Mouse (Mus musculus) splenic B cell, adult 2 months (primary cell): ENCODE results near the gene Rab29.
"Not testable (repeated sequence)": the region's sequence is repeated elsewhere in the genome, so short reads cannot be mapped to it uniquely, and the experiment has no call there.

Experiments
- DNase-seq: peaks from one replicate; pipeline ENCODE4 v3.0.0-alpha.2; 2011; ENCODE audit warnings: low read depth, low spot score
- H3K27me3 ChIP-seq: 2 replicates; pipeline ENCODE4 v1.6.1; 2012; ENCODE audit warnings: mild to moderate bottlenecking, low read length, moderate library complexity, mixed read lengths; ENCODE audit not compliant: control insufficient read depth, poor library complexity, insufficient read depth, severe bottlenecking
- H3K36me3 ChIP-seq: 2 replicates; pipeline ENCODE4 v1.6.1; 2012; ENCODE audit warnings: mild to moderate bottlenecking, low read length, moderate library complexity, mixed read lengths; ENCODE audit not compliant: control insufficient read depth, poor library complexity, insufficient read depth, severe bottlenecking

Gene Rab29

GRCm38 (mm10) chr1:131867093-131867945 lies at the start of gene Rab29:
TSS of gene Rab29 (plus strand) at chr1:131867224.
- H3K27me3 ChIP-seq, result no peaks in the 10 kb centered on the region
- peaks cover 3% of the 10 kb centered on the region; the same call in 1 of the 2 replicates for H3K36me3 ChIP-seq
- peak; percentile 95 for DNase-seq

DNA sequence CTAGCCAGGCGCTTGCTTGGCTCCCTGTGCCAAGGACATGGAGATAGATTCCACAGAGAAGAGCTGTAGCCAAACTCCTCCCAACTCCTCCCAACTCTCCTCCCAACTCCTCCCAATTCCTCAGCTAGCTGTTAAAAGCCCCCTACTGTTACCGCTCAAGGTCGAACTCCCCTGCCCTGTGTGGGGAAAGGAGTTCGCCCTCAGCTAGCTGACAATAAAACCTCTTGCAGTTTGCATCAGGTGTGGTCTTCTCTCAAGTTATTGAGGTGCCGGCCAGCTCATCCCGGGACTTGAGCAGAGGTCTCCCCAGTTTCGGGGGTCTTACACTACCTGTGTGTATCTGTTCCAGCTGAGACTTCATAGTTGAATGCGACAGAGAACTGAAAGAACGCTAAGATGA lies 46.7 kb upstream of the Rab29 start:
- not testable (repeated sequence) for H3K36me3 ChIP-seq, H3K27me3 ChIP-seq, DNase-seq

DNA sequence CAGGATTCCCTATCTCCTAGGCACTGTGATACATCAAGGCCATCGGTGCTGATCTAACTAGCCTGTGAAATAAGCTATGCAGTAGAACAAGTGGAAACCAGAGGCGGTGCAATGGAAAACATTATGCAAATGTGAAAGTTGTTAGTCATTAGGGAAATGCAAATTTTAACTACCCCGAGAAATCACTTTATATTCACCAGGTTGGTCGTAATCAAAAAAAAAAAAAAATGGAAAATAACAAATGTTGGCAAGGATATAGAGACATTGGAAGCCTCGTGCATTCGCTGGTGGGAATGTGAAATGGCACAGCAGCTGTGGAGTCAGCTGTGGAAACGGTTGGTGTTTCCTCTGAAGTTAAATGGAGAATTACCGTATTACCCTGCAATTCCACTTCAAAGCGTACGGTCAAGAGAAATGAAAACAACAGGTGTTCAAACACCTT lies 46.1 kb upstream of the Rab29 start:
- DNase-seq, result no peak
- no peaks in the 10 kb centered on the region for H3K36me3 ChIP-seq
- H3K27me3 ChIP-seq, result no peaks in the 10 kb centered on the region

GRCm38 (mm10) chr1:131822292-131822691 lies 44.7 kb upstream of the Rab29 start:
- Histone ChIP-seq H3K27me3 (no peaks in the 10 kb centered on the region), H3K36me3 (no peaks in the 10 kb centered on the region)
- DNase-seq, result no peak

DNA sequence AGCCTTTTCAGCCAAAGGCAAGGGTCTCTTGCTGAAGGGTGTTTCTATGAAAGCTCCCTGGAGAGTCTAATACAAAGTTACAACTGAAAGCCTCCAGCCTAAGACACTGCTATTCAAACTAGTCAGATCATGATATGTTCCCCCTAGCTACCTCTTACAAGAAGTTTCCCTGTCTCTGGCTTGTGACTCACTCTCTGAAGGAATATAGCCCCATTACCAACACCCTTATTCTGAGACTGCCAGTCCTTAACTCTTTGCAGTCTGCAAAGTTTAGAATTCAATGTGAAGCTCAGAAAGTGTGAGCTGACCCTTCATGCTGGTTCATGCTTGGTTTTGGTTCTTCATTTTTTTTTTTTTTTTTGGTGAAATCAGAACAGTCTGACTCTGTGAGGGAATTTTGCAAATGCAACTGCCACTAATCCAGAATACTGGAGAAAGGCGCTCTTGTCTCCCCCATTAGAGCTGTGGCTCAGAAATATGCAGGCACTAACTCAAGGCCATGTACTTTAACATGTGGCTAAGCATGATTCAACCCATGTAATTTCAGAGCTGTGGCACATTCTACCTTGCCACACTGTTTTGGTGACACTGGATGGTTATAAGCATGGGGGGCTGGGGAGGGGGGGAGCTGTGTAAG lies 44.0 kb upstream of the Rab29 start:
- DNase-seq, result no peak
- Histone ChIP-seq H3K36me3 (no peaks in the 10 kb centered on the region), H3K27me3 (no peaks in the 10 kb centered on the region)

- H3K27me3 ChIP-seq, result no peaks in the 10 kb centered on the region
- DNase-seq, result no peak
- H3K36me3 ChIP-seq, result no peaks in the 10 kb centered on the region
Measured at GRCm38 (mm10) chr1:131823563-131823962, 43.5 kb upstream of the Rab29 start.

GRCm38 (mm10) chr1:131824528-131825181 lies 42.4 kb upstream of the Rab29 start:
- H3K36me3 ChIP-seq, result no peaks in the 10 kb centered on the region
- H3K27me3 ChIP-seq, result no peaks in the 10 kb centered on the region
- no peak for DNase-seq

DNA sequence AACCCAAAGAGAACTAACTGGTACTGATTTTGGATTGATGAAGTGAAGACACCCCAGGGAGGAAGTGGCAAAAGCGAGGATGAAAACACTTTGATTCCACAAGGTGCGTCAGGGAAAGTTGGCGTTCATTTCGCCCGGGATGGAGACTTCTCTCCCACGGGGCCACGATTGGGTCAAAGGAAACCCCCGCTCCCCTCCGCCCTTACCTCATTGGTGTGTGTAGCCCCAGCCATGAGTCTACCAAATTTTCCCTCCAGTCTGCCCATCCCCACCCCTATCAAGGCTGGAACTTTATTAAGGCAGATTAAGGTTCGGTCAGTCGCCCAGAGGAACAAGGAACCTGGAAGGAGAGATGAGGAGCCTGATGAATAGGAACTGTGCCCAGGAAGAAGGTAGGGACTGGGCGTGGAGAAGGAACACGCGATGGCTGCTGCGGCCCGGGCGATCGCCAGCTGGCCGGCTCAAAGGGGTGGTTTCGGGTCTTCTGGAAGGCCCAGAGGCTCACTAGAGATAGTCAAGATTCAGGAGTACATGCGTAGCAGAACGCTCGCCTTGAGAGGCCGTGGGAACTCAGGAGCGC lies 39.7 kb upstream of the Rab29 start, which contains the start of gene Slc41a1:
Slc41a1 (plus strand) TSS at position 287 of the 580 bp plus-strand sequence.
- peak; percentile 53 for DNase-seq
- no peaks in the 10 kb centered on the region for H3K27me3 ChIP-seq
- peaks cover 4% of the 10 kb centered on the region for H3K36me3 ChIP-seq

DNA sequence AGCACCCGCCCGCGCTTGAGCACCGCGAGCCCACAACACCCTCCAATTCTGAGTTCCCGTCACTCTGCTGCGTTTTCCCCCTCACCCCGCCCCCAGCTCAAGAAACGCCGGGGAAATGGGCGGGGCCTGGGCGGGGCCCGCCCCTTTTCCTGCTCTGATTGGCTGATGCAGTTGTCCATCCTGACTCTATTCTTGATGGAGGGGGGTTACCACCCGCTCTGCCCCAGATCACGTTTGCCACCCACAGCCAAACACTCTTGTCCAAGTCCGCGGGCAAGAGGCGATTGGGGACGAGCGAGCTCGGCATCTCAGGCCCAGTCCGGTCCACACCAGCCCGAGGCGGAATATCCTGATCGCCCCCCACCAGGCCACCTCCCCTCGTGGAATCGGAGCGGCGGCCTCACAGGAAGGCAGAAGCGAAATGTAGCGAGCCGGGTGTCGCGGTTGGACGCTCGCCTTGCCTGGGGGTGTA lies 39.2 kb upstream of the Rab29 start:
- Histone ChIP-seq H3K27me3 (no peaks in the 10 kb centered on the region), H3K36me3 (peaks cover 4% of the 10 kb centered on the region)
- peak; percentile 96 for DNase-seq

DNA sequence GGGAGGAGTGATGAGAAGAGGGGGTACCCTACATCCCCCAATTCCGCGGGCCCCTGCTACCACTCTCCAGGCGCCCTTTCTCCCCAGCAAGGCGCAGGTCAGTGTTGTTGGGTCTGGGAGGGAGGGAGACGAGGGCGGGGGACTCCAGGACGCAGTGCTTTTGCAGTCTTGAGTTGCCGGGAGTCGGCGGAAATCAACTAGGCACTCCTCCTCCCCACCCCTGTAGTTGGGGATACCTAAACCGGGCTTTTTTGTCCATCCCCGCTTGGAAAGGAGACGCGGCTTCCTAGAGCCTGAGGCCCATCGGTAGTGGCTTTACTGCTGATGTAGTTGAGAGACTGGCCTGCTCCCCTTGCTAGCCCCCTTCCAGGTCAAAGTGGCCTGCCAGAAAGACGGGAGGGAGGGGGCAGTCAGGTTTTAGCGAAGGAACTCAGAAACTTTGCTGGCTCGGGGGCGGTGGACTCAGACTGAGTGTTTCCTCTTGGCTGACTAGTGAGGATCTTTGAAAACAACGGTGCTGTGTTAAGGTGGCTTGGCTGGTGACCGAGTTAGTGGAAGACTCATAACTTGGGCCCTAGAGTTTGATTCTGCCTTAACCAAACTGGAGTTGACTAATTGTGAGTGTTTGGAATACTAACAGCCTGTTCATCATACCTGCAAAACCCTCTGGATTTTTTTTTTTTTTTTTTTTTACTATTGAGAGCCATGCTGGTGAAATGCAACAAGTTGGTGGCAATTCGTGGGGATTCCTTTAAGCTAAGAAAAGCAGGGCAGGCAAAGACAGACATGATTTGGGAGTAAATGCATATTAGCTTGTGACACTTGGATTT lies 38.5 kb upstream of the Rab29 start:
- Histone ChIP-seq H3K36me3 (peaks cover 4% of the 10 kb centered on the region), H3K27me3 (no peaks in the 10 kb centered on the region)
- peak; percentile 31 for DNase-seq

GRCm38 (mm10) chr1:131829279-131829678 lies 37.7 kb upstream of the Rab29 start:
- no peak for DNase-seq
- H3K27me3 ChIP-seq, result no peaks in the 10 kb centered on the region
- H3K36me3 ChIP-seq, result peaks cover 4% of the 10 kb centered on the region

DNA sequence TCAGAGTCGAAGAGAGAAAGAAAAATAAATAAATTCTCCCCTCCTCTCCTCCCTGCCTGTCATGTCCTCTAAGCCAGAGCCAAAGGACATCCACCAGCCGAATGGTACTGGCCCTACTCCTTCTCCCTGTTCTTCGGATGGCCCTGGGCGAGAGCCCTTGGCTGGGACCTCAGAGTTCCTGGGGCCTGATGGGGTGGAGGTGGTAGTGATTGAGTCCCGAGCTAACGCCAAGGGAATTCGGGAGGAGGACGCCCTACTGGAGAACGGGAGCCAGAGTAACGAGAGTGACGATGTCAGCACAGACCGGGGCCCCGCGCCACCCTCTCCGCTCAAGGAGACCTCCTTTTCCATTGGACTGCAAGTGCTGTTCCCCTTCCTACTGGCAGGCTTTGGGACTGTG lies 36.5 kb upstream of the Rab29 start:
- no peaks in the 10 kb centered on the region for H3K27me3 ChIP-seq
- peaks cover 4% of the 10 kb centered on the region for H3K36me3 ChIP-seq
- DNase-seq, result no peak

DNA sequence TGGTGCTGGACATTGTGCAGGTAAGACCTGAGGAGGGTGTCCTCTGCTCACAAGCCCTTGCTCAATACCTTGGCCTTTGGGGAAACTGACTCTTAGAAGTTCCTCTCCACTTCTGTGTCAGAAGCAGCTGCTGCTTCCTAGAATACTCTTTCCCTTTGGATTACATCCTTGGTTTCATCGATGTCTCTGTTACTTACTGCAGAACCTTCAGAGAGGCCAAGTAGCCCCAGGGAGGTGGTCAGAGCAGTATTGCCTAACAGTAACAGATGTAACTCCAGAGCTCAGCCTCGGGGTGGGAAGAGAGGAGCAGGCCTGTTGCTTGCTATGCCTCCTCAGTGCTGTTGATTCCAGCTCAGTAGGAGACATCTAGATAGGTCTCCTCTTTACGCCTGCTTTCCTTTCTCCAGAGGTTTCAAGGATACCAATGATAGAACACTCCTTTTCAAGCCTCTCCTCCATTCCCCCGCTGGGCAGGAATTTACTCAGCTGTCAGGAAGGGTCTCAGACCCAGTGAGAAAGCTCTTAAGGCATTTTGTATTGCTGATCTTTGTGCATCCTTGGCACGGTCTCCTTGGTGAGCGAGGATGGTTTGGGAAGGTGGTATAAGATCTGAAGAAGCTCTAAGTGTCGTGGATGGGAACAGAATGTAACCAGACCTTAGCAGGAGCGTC lies 35.9 kb upstream of the Rab29 start:
- H3K27me3 ChIP-seq, result no peaks in the 10 kb centered on the region
- DNase-seq, result no peak
- peaks cover 4% of the 10 kb centered on the region for H3K36me3 ChIP-seq
